Mouse (Mus musculus): ENCODE measurements around the gene 9930021J03Rik.

9930021J03Rik gene

GRCm38 (mm10) chr19:29812581-29813460, 7.0 kb upstream of the 9930021J03Rik start, which contains the start of gene Ranbp6:
Ranbp6 (minus strand) TSS chr19:29812974.
- no peak for DNase-seq (ENCODE audit: extremely low spot score, low read depth, low spot score)

GRCm38 (mm10) chr19:29810022-29810421, 4.2 kb upstream of the 9930021J03Rik start:
- DNase-seq (ENCODE audit: extremely low spot score, low read depth, low spot score), result no peak

DNA sequence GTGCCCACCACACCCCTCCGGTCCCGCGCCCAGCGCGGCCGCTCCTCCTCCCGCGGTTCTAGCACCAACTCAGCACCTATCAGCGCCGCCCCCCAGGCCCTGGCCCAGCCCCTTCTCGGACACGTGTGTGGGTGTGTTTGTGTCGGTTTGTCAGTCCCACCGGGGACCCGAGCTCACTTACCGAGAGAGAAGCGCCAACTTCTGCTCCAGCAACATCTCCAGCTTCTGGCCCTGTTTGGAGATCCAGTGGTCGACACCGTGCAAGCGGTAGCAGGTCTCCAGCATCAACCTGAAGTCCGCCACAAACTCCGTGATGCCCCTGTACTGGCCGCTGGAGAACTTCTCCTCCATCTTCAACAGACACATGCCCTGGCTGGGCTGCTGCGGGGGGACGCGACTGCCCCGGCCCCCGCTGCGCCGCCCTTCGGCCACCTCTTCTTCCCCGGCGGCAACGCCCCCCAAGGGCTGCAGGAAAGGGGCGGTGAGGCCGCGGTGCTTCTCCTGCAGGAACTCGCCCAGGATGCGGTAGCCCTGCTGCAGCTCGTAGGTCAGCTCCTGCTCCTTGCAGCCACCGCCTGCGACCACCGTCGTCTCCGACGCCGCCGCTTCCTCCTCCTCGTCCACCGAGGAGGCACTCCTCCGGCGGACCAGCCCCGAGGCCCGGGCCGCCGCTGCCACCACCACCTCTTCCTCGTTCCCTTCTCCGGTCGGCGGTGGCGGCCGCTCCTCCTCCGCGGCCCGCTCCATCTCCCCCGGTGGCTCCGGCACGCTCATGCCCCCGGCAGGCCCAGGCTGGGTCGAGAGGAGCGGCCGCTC, 480 bp downstream of the 9930021J03Rik start:
- DNase-seq (ENCODE audit: extremely low spot score, low read depth, low spot score), result no peak

GRCm38 (mm10) chr19:29803946-29804345, 1.8 kb downstream of the 9930021J03Rik start:
- no peak for DNase-seq (ENCODE audit: extremely low spot score, low read depth, low spot score)

- no peak for DNase-seq (ENCODE audit: extremely low spot score, low read depth, low spot score)
Observed at GRCm38 (mm10) chr19:29797371-29797770, 8.4 kb downstream of the 9930021J03Rik start.

DNA sequence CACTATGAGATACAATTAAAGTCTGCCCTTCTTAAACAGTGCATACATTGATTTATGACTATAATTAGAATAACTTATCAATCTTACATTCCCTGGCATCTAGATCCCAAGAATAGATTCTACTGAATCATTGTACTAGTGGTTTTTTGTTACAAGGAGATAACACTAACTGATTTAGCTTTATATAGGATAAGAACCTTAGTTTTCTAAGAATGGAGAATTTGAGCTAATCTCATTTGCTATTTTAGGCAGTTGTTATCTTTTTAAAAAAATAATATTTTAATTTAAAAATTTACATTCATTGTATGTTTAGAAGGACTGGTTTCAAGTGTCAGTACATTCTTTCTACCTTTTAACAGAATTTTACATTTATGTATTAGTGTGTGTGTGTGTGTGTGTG, 17.8 kb downstream of the 9930021J03Rik start:
- DNase-seq (ENCODE audit: extremely low spot score, low read depth, low spot score), result no peak

GRCm38 (mm10) chr19:29782914-29783313, 22.9 kb downstream of the 9930021J03Rik start:
- DNase-seq (ENCODE audit: extremely low spot score, low read depth, low spot score), result no peak

DNA sequence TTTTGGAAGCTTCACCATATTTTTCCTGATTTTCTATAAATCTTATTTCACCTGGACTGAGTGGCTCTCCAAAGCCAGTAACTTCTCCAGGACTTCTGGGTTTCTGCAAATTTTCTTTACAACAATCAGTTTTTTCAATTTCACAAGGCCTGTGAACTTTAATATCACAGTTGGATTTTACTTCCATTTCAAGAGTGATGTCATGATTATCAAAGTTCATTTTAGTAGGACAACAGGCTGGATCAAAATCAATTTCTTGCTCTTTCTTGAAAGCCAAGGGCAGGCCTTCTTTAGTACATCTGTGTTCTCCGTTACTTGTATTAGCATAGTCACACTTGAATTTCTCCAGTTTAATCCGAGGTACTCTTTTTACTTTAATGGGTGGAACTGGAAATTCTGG, 51.9 kb downstream of the 9930021J03Rik start:
- no peak for DNase-seq (ENCODE audit: extremely low spot score, low read depth, low spot score)

- DNase-seq (ENCODE audit: extremely low spot score, low read depth, low spot score), result no peak
Observed at GRCm38 (mm10) chr19:29750994-29751393, 54.8 kb downstream of the 9930021J03Rik start.

GRCm38 (mm10) chr19:29743531-29743930, 62.3 kb downstream of the 9930021J03Rik start:
- DNase-seq (ENCODE audit: extremely low spot score, low read depth, low spot score), result no peak

DNA sequence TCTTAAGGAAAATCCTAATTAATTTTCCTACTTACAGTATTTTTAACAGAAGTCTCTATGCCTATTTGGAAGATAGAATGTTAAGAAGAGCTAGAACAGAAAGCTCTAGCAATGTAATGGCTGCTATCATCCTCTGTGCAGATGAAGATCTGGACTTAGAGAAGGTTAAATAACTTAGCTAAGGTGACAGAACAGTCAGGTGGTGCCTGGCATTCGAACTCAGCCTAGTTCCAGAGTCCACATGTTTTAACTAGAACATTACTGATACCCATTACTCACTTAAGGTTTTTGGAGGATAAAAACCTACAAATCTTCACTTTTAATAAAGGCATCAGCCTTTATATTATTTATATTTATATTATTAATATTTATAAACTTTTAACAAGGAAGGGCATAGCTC, 65.1 kb downstream of the 9930021J03Rik start:
- no peak for DNase-seq (ENCODE audit: extremely low spot score, low read depth, low spot score)

GRCm38 (mm10) chr19:29739608-29740007, 66.2 kb downstream of the 9930021J03Rik start:
- DNase-seq (ENCODE audit: extremely low spot score, low read depth, low spot score), result no peak

DNA sequence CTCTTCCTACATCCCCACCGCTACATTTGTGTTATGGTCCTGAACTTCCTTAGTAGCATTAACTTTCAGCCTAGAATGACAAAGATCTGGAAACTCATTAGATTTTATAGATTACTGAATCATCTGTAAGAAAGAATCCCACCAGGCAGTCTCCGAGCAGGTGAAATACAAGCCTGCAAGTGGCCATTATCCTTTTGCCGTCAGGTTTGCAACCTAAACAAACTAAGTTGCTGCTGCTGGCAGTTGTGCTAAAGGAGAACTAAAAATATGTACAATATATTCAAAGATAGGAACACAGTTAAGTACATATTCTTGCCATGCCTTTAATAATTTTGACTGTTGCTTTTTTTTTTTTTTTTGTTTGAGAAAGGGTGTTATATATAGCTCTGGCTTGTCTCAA, 70.4 kb downstream of the 9930021J03Rik start:
- no peak for DNase-seq (ENCODE audit: extremely low spot score, low read depth, low spot score)

DNA sequence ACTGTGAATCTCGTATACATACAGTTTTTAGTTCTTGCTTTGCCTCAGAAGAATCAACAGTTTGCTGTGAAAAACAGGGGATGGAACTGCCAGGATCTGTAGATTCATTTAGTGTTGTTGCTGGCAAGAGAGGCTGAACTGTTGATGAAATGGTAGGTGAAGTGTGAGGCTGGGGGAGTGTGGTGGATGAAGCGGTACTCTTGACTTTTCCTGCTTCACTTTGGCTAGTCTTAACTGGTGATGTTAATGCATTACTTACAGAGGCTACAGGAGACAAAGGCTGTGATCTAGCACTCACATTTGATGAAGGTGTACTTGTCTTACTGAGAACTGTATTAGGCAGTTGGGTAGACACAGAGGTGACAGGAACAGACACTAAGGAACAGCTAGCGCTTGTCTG, 87.3 kb downstream of the 9930021J03Rik start:
- DNase-seq (ENCODE audit: extremely low spot score, low read depth, low spot score), result no peak

DNA sequence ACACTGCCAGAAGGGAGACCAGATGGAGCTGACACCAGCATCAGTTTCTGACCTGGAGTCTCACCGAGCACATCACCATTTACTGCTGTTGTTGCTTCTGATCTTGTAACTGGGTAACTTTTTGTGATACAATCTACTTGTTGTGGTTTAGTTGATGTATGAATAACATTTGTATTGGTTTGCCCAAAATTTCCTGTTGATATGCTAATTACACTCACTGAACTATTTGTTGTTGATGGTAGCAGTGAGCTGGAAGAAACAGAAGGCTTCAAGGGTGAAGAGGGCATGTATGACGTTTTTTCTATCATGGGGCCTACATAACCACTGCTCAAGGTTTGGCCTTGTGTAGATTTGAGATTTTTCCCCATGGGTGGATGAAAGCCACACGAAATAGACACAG, 87.9 kb downstream of the 9930021J03Rik start:
- DNase-seq (ENCODE audit: extremely low spot score, low read depth, low spot score), result no peak

DNA sequence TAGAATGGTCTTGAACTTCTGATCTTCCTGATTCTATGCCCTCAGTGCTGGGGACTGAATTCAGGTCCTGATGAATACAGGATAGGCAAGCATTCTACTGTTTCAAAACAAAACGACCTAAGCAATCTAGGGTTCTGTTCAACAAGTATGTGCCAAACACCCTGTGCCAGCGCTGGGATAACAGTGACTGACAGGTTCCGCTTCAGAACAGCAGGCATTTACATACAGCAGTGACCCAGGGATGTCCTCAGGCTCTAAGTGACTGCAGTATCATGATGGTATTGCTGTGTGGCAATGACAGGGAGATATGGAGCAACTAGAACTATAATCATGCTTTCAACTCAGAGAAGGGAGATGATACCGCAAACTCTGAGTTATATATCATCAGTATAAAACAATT, 92.3 kb downstream of the 9930021J03Rik start:
- no peak for DNase-seq (ENCODE audit: extremely low spot score, low read depth, low spot score)

DNA sequence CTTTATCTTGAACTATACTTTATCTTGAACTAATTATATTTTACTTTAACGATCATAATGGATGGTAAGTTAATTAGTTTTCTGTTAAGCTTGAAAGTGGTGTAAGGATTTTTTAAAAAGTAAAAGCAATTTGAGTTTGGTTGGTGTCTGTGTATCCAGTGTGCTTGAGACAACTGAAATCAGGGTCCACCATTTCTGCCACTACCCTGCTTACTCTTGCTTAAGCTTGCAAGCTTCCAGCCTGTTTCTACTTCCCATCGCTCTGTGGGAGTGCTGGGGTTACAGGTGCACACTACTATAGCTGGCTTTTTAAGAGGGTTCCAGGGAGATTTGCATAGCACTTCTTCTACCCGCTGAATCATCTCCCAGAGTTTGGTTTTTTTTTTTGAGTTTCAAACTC, 96.3 kb downstream of the 9930021J03Rik start:
- DNase-seq (ENCODE audit: extremely low spot score, low read depth, low spot score), result no peak

DNA sequence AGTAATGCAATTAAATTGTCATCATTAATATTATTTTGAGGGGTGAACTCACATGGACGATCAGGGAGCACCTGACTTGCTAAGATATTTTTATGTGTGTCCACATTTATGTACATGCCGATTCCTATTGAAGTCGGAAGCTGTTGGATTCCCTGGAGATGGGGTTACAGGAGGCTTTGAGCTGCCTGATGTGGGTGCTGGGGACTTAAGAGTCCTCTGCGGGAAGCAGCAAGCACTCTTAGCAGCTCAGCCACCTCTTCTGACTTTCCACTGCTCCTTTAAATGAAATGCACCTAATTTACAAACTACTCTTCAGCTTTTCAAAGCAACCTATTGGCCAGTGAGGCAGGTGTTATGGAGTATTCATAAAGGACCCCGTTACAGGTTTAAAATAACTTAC, 97.3 kb downstream of the 9930021J03Rik start:
- DNase-seq (ENCODE audit: extremely low spot score, low read depth, low spot score), result no peak

DNA sequence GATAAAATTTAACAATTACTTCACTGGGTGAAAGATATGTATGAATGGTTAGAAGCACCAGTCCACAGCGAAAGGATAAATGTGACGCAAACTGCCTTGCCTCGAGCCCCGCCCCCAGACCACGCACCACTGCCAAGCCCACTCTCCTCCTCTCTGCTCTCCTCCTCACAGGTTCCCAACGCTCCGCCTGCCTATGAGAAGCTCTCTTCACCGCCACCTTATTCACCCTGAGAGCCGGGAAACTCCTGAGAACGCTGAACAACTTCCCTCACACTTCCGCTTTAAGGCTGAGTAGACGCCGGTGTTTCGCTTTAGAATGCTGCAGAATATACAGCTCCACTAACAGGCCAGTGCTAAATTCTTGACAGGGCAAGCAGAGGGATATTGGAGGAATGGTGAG, 97.8 kb downstream of the 9930021J03Rik start:
- DNase-seq (ENCODE audit: extremely low spot score, low read depth, low spot score), result no peak

DNA sequence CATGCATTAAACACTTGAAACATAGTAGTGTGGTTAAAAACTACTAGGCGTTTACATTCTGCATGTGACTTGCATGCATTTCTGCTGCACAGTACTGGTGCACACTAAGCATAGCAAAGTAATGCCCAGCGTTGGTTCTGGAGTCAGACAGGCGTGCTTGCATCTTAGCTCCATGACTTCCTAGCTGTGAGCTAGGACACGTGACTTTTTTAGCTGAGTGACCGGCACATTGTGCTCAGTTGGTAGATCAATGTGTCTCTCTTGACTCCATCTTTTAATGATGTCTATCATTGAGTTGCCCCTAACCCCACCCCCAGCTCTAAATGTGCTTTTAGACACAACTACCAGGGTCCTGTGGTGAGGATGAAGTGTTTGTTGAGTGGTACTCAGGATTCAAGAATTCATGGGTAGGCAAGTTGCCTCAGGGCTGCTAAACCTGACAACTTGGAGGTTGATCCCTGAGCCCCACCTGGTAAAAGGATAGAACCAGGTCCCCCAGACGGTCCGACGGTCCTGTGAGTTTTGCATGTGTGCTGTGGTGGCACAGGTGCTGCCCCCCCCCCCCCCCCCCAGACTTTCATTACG, 98.4 kb downstream of the 9930021J03Rik start:
- no peak for DNase-seq (ENCODE audit: extremely low spot score, low read depth, low spot score)

DNA sequence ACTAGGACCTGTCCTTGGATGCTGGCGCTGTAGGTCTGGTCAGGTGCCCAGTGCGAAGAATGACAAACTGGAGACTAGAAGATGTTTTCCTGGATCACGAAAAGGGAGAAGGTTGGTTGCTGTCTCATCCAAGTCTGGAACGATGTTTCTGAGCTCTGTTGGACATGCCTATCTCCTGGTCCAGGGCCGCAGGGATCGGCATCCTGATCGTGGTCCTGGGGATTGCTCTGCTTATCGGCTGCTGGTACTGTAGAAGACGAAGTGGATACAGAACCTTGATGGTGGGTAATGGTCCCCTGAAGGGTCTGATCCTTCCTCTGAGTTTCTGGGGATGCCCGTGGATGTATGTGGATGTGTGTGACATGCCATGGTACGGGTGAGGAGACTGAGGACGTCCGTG, 101.4 kb downstream of the 9930021J03Rik start:
- no peak for DNase-seq (ENCODE audit: extremely low spot score, low read depth, low spot score)

DNA sequence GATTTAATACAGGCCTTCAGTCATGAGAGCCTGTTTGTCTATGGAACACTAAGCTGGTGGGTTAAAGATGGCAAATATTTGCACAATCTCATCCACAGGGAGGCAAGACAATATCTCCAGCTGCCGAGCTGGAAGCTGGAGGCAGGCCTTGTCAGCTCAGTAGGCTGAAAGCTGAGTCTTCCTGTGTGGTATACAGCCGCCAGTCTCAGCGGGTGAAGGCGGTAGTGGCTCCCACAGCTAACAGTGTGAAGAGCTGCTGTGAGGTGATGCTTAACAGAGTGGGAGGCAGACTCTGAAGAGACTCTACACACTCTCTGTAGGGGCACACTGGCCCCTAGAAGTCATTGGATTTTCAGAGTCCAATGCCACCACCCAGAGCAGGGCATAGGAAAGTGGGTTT, 104.1 kb downstream of the 9930021J03Rik start:
- no peak for DNase-seq (ENCODE audit: extremely low spot score, low read depth, low spot score)

Data from hindlimb bud, embryonic 11.5 days (tissue).